Mouse (Mus musculus): ENCODE data around the gene Adamts13. TPM values are rescaled to one million over a fixed set of nuclear protein-coding genes. Genes with fewer than 3 reads are reported as not detected.

The Adamts13 gene
- polyA plus RNA-seq, 2 experiments from 2014 or later = not detected

DNA sequence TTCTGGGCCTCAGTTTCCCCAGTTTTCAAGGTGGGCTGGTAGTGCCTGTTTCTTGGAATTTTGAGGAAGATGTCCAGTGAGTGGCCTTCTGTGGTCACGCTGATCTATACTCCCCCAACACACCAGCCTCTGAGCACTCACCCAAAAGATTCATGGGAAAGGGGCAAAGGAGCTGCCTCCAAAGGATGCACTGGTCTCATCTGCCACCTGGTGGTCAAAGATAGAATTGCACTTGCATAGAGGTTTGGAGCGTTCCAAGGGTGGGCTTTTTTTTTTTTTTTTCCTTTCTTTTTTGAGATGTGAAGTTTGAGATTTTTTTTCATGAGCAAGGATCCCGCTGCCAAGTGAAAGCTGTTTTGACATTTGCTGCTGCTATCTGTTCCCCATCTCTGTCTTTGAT is 65.4 kb downstream of the Adamts13 start:
- ATAC-seq = no peak

DNA sequence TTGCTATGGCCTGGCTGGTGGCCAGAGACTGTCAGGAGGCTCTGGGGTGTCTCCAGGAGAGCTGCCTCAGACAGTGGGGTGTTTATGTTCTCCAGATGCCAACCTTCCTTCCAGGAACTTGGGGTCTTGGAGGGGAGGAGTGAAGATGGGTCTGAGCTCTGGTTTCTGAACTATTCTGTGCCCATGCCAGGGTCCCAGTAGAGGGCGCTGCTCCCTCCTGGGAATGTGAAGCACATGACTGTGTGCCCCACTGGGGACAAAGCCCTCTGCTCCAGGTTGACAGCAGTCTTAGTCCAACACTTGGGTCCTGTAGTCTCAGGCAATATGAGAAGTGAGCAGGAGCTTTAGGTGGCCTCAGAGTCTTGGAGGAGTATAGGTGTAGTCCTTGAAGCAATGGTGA is 66.1 kb downstream of the Adamts13 start:
- no peak for ATAC-seq

DNA sequence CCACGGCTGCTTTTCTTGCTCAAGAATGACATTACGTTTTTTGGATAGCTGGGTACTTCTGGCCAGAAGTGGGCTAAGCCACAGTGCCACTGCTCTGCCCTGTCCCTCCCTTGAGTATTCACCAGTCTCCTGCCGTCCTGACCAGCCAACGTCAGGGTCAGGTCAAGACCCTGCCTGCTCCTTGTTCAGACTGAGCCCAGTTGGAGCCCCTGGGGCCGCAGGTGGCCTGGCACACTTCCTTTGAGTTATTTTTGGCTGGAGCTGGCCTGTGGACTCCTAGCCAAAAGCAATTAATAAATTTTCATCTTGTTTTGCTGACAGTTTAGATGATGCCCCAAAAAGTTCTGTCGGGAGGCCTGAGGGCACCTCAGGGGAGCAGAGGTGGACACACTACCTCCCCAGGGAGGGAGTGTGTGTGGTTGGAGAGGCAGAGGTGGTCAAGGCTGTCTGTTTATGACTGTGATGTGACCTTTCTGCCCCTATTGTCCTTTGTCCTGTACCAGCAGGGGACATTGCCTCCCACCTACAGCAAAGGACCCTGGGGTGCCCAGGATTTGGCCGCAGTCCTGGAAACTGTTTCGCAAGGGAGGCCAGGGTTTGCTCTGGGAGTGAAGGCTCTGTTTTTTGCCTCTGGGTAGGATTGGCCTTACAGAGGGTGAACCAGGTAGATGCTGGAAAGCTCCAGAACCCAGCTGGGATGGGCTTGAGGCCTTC is 69.1 kb downstream of the Adamts13 start:
- no peak for ATAC-seq

DNA sequence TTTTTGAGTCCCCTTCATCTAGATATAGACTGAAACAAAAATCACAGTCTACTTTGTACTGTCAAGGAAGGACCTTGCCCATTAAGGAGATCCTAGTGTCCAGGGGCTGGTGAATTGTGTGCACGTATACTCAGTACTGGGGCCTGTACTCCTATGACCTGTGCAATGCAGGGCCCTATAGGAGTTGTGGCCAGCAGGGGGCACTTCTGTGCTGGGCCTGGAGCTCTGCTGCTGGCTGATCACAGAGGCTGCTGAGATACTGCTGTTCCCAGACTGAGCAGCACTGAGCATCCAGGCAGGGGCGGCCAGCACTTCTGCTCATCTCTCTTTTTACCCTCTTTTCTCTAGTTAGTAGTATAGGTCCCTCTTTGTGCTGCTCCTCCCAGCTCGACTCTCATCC is 70.2 kb downstream of the Adamts13 start:
- no peak for ATAC-seq

DNA sequence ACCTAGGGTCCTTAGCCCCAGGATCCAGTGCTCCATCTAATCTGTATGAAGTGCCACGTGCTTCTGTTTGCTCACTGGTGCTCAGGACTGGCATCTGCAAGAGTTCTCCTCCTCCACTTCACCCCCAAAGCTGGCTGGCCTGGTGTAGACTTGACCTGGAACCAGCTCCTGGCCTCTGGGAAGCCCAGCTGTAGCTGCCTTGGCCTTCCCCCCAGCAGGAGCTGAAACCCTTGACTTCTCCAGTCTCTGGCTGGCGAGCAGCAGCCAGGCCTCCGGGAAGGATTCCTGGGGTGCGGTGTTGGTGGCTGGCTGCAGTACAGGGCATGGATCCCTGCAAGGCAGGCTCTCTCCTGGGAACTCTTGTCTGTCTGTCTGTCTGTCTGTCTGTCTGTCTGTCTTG is 71.0 kb downstream of the Adamts13 start:
- no peak for ATAC-seq

DNA sequence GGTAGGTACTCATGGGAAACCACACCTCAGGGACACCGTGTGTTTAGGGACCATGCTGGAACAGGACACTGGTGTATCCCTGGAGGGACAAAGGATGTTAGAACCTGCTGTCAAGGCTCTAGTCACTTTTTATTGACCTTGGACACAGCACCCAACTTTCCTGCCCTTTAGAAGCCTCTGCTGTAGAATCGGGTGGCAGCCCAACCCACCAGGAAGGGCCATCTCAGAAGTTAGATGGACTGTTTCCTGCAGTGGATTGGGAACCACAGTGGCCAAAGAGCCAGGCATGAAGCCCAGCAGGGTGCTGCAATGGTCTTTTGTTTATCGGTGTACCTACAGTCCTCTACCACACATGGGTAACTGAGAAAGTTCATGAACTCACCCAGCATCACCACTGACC is 71.4 kb downstream of the Adamts13 start:
- no peak for ATAC-seq

DNA sequence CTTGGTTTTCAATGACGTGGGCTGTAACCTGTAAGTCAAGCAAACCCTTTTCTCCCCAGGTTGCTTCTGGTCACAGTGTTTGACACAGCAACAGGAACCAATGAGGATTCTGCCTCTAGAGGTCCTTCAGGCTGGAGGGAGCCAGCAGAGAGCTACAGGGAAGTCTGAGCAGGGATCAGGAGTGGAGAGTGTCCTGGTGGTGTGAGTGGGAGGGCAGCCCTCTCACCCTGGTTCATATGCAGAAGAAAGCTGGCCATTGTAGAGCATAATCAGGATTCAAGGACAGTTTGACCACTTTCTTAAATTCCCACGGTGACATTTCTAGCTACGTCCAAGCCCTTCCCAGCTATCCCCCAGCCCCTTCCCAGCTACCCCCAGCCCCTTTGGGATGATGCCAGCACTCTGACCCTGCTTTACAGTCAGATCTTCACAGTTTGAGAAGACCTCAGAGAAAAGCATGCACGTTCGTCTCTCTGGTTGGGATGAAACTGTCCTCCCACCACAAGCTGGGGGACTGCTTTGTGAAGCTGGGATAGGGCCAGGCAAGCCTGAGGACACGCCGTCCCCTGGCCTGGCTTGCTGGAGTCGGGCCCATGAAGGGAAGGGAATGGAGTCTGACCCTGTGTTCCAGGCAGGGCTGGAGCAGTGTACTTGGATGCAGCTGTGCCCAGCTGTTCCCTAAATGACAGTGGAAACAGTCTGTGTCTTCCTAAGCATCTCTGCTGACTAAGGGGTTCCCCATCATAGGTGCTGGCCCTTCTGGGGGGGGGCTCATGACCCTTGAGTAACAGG is 73.0 kb downstream of the Adamts13 start:
- no peak for ATAC-seq

DNA sequence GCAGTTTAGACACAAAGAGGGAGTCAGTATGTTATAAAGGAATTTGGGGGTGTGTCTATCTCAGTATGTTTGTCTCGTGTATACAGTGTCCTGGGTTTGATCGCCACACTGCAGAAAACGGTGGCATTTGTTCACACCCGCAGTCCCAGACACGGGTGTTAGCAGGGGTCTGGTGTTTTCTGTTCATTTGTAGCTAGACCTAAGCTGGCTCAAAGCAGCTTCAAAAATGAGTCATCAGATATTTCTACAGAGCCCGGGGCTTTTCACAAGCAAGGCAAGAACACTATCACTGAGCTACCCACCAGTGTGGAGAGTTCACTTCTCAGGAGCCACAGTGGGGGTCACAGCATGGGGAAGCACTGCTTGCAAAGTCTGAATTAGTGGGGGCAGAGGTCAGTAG is 76.2 kb downstream of the Adamts13 start:
- ATAC-seq = no peak

DNA sequence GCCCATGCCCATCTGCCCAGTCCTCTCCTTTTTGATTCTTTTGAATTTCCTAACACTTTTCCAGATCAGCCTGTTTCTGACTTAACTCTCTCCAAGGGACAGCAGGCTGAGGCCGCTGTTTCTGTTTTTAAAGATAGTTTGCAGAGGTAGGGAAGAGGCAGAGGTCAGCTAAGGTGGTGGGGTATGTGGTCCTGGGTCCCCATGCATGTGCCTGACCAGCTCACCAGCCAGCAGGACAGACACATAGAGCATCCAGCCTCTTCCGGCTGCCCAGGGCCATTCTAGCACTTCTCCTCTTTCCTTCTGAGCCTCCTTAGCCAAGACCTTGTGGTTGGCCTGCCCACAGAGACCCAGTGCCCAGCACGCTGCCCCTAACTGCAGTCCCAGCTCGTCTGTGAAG is 85.0 kb downstream of the Adamts13 start:
- no peak for ATAC-seq

DNA sequence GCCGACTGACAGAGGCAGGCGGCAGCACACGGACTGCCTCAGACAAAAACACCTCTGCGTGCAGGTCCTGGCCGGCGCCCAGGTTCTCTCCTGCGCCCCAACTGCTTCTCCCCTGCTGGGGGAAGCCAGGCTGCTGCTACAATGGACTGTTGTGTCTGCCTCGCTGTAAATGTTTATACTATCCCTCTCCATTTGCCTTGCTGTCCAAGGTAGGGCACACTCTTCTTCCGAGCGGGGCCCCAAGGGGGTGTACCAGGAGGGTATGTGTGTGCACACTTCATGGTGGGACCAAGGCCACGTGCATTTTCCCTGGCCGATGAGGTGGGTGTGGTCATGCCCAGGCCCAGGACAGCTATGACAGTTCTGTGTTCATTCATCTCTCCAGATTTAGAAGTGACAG is 85.5 kb downstream of the Adamts13 start:
- ATAC-seq = no peak

DNA sequence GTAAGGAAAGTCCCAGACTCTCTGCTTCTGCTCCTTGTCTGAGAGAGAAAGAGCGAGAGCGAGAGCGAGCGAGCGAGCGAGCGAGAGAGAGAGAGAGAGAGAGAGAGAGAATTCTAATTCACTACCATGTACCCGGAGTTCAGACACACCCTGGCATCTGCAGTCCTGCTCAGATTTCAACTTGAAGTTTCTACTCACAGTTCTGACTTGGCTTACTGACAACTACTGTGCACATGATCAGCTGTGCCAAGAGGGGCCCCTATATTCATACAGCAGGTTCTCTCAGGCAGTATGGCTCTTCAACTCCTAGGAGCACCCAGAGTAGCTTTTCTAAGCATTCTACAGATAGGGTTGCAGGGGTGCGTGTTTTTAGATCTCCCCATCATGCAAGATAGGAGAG is 86.0 kb downstream of the Adamts13 start:
- ATAC-seq = no peak

Other genes starting within 250 kb of the Adamts13 start
- not detected for gene Abo, start 108.4 kb upstream of the Adamts13 start, polyA plus RNA-seq (2017; shearing (Covaris generic))
- gene Surf6, start 70.5 kb upstream of the Adamts13 start, polyA plus RNA-seq (2017; shearing (Covaris generic)) = 10 to 100 TPM; 17.5 to 25.5 TPM
- 10 to 100 TPM; 10.3 to 11.3 TPM for gene Med22, start 62.7 kb upstream of the Adamts13 start, polyA plus RNA-seq (2017; shearing (Covaris generic))
- 1,000 to 10,000 TPM in 1 of 2 experiments, 100 to 1,000 TPM in 1; 720 to 1,212 TPM for gene Rpl7a, start 62.7 kb upstream of the Adamts13 start, polyA plus RNA-seq (2017; shearing (Covaris generic))
- 10 to 100 TPM; 41.8 to 46.6 TPM for gene Surf2, start 57.0 kb upstream of the Adamts13 start, polyA plus RNA-seq (2017; shearing (Covaris generic))
- 100 to 1,000 TPM; 115 to 121 TPM for gene Surf1, start 56.9 kb upstream of the Adamts13 start, polyA plus RNA-seq (2017; shearing (Covaris generic))
- gene Surf4, start 39.5 kb upstream of the Adamts13 start, polyA plus RNA-seq (2017; shearing (Covaris generic)) = 10 to 100 TPM; 75.1 to 87.6 TPM
- gene Stkld1, start 39.4 kb upstream of the Adamts13 start, polyA plus RNA-seq (2017; shearing (Covaris generic)) = under 1 TPM; 0.28 to 0.50 TPM
- gene Rexo4, start 9.0 kb upstream of the Adamts13 start, polyA plus RNA-seq (2017; shearing (Covaris generic)) = 10 to 100 TPM; 45.0 to 50.3 TPM
- gene Cacfd1, start 36.5 kb downstream of the Adamts13 start, polyA plus RNA-seq (2017; shearing (Covaris generic)) = 10 to 100 TPM; 16.9 to 19.1 TPM
- 1 to 10 TPM; 2.1 to 3.2 TPM for gene Slc2a6, start 54.6 kb downstream of the Adamts13 start, polyA plus RNA-seq (2017; shearing (Covaris generic))
- gene Mymk, start 98.8 kb downstream of the Adamts13 start, polyA plus RNA-seq (2017; shearing (Covaris generic)) = not detected
- not detected for gene Adamtsl2, start 106.0 kb downstream of the Adamts13 start, polyA plus RNA-seq (2017; shearing (Covaris generic))
- not detected for gene Fam163b, start 169.1 kb downstream of the Adamts13 start, polyA plus RNA-seq (2017; shearing (Covaris generic))
- not detected for gene Dbh, start 191.8 kb downstream of the Adamts13 start, polyA plus RNA-seq (2017; shearing (Covaris generic))